Mouse (Mus musculus): ENCODE data around the gene Gusb.

DNA sequence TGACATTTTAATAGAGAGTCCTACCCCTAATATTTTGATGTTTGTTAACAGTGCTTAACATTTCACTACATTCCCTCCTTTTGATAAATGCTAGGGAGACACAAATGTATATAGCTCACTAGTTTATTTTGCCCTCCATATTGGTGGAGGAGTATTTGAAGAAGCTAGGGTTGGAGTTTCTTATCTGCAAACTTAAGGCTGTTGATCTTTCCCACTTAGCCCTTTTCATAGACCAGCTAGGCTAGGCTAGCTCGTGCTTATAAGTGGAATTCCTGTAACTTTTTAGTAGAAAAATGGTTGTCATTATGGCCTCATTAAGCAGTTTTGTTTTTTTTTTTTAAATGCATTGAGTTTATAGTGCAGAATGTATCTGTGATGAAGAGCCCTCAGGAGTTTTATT is 59.4 kb downstream of the Gusb start:
- no peak for TF ChIP-seq EP300 (IDR thresholded peaks at IDR 0.05; ENCODE audit: low read depth)
- TF ChIP-seq CTCF (IDR thresholded peaks at IDR 0.05; ENCODE audit: low read depth) = no peak

All from heart, postnatal 0 days (tissue).